Mouse (Mus musculus) heart, embryonic 14.5 days (tissue): ENCODE data around the gene LTO1. TPM values are rescaled to one million over a fixed set of nuclear protein-coding genes. Genes with fewer than 3 reads are reported as not detected.
A peak's percentile ranks its signal among the peaks of the same experiment; 100 is the strongest.

Source experiments
- ATAC-seq: fragments of 200-750 bp; cut with Nextera tagmentation; 2 replicates; pipeline ENCODE4 v1.8.0; 2017; ENCODE audit warnings: low read depth, moderate TSS enrichment; ENCODE audit not compliant: insufficient number of reproducible peaks, insufficient read depth, low FRiP score
- H3K27ac ChIP-seq, 2 experiments: fragments of 200-500 bp in 1 of 2; fragments of 300-500 bp in 1 of 2; sonication (generic) in 1 of 2; replicated peaks in 1 of 2; 2 replicates each; pipeline ENCODE4 v1.5.1; 2012 to 2014; ENCODE audit warnings: low read depth in 2 of 2, low read length in 2 of 2, control low read depth in 1 of 2, mild to moderate bottlenecking in 1 of 2, mixed read lengths in 1 of 2; ENCODE audit not compliant: control insufficient read depth in 1 of 2, insufficient read depth in 1 of 2
- H3K27me3 ChIP-seq: fragments of 300-500 bp; sonication (generic); 2 replicates; pipeline ENCODE4 v1.6.1; 2014; ENCODE audit warnings: mild to moderate bottlenecking, low read length, control low read depth; ENCODE audit not compliant: control insufficient read depth, insufficient read depth
- H3K36me3 ChIP-seq: fragments of 300-500 bp; sonication (generic); 2 replicates; pipeline ENCODE4 v1.6.1; 2014; ENCODE audit warnings: mild to moderate bottlenecking, control low read depth, low read length, mixed read lengths; ENCODE audit not compliant: control insufficient read depth, insufficient read depth
- H3K4me1 ChIP-seq, 2 experiments: fragments of 200-500 bp in 1 of 2; fragments of 300-500 bp in 1 of 2; sonication (generic) in 1 of 2; 2 replicates each; pipeline ENCODE4 v1.6.1; 2012 to 2014; ENCODE audit warnings: low read length in 2 of 2, control low read depth in 1 of 2, mixed read lengths in 1 of 2; ENCODE audit not compliant: control insufficient read depth in 2 of 2, insufficient read depth in 2 of 2
- H3K4me2 ChIP-seq: fragments of 300-500 bp; sonication (generic); 2 replicates; pipeline ENCODE4 v1.6.1; 2014; ENCODE audit warnings: mild to moderate bottlenecking, low read length
- H3K4me3 ChIP-seq, 2 experiments: fragments of 200-500 bp in 1 of 2; fragments of 300-500 bp in 1 of 2; sonication (generic) in 1 of 2; 2 replicates each; pipeline ENCODE4 v1.5.1; 2012 to 2014; ENCODE audit warnings: low read length in 2 of 2, mild to moderate bottlenecking in 2 of 2, control low read depth in 1 of 2, low read depth in 1 of 2, moderate library complexity in 1 of 2; ENCODE audit not compliant: control insufficient read depth in 1 of 2, insufficient read depth in 1 of 2
- H3K9ac ChIP-seq: fragments of 300-500 bp; sonication (generic); 2 replicates; pipeline ENCODE4 v1.6.1; 2014; ENCODE audit warnings: mild to moderate bottlenecking, low read length
- H3K9me3 ChIP-seq: fragments of 300-500 bp; sonication (generic); 2 replicates; pipeline ENCODE4 v1.6.1; 2016; ENCODE audit warnings: low read length, control low read depth; ENCODE audit not compliant: control insufficient read depth
- WGBS: fragments of 180-500 bp; shearing (Covaris S2); extraction: QIAGEN DNeasy Blood & Tissue Kit; methylation state at CpG from one replicate; pipeline ENCODE4 v1.1.7; 2014; 5-methylcytosine and 5-hydroxymethylcytosine counted together
- polyA plus RNA-seq: library from polyadenylated mRNA; unstranded; fragments of >200 nt; fragmentation: Nextera tagmentation; extraction: Ambion mirVana; gene quantifications from 2 replicates; pipeline ENCODE4 v1.2.1, GENCODE M21; 2014

The LTO1 gene
- 16.1 and 19.2 TPM in 2 replicates for polyA plus RNA-seq

DNA sequence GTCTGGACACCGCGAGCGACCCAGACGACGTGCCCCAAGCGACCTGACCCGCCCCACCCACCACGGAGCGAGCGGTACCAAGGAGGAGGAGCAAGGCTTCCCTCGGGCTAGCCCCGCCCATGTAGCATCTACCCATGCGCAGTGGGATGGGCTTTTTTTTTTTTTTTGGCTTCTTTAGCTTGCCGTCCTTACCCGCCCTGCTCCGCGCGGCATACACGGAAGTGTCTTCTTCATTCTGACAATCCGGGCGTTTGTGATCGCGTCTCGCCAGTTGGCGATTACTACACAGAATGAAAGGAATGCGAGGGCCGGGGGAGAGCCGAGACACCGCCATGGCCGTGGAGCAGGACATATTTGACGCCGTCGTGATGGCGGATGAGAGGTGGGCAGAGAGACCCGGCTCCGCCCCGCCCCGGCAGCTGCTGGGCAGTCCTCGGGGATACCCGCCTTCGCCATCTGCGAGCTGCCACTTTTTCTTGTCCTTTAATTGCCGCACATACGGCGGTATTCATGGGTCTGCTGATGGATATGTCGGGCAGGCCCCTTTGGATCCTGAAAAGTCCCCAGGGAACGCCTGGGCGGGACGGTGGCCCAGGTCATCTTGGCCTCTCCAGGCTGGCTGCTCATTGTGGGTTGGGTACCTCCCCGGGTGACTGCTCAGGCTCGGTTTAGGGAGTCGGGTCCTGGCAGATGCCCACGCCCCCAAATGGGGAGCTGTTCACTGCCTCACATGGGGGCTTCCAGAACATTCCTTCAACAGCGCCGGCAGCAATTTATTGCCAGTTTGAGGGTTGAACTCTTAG, at the start of gene LTO1:
Gene LTO1, plus strand, starts transcription at position 153 of the 803 bp plus-strand sequence.
- H3K4me1 ChIP-seq, result peaks cover 4 to 9% of the 10 kb centered on the region in 2 experiments; a peak in 3 of 4 replicates
- H3K36me3 ChIP-seq, result peaks cover 36% of the 10 kb centered on the region
- H3K4me2 ChIP-seq, result peak within 1 kb of the TSS; percentile 86
- H3K9me3 ChIP-seq, result no peaks in the 10 kb centered on the region
- under 1% methylated on average over 55 of the region's 55 CpGs for WGBS
- ATAC-seq, result peak; percentile 89
- no peaks in the 10 kb centered on the region for H3K27me3 ChIP-seq
- H3K27ac ChIP-seq, result peak within 1 kb of the TSS; percentile 68 to 75
- peak within 1 kb of the TSS; percentile 86 for H3K9ac ChIP-seq
- peak within 1 kb of the TSS; percentile 73 to 92 for H3K4me3 ChIP-seq

DNA sequence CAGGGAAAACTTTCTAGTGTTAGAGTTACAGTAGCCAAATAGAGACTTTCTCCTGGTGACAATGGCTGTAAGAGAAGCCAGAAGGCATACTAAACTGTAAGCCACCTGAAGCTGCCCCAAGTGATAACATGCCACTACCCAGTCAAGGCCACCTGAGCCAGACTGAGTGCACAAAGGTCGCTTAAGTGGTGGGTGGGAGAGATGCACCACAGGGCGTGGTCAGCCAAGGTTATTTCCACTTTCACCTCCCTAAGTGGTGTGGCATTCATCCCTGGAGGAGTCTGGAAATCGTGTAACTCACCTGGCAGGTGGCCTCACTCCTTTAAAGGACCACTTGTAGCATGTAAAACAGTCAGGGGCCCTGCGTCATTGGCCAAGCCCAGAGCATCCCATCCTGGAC, 47.7 kb upstream of the LTO1 start:
- ATAC-seq, result no peak
- no peak overlapping the region for H3K4me3 ChIP-seq
- H3K27ac ChIP-seq, result no peak overlapping the region
- no peak overlapping the region for H3K9ac ChIP-seq
- H3K36me3 ChIP-seq, result no peaks in the 10 kb centered on the region
- WGBS, result 57% methylated on average over 4 of the region's 4 CpGs
- H3K27me3 ChIP-seq, result peaks cover 52% of the 10 kb centered on the region
- no peak overlapping the region for H3K4me2 ChIP-seq
- no peaks in the 10 kb centered on the region for H3K4me1 ChIP-seq
- no peaks in the 10 kb centered on the region for H3K9me3 ChIP-seq

DNA sequence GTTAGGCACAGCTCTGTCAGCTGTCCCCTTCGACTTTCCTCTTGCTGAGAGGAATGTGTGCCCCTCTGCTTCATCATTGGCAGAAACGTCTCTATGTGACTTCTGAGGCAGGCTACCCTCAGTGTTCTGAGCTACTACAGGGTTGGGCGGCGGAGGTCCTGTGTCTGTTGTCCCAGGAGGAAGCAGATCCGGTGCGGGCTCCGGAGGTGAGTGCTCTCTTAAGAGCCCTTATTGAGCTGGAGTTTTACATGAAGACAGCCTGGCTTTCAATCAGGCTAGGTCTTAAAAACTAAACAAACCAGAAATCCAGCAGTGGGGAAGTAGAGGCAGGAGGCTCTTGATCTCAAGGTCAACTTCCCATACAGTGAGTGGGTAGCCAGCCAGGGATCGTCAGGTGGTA, 47.3 kb upstream of the LTO1 start:
- no peaks in the 10 kb centered on the region for H3K9me3 ChIP-seq
- no peak overlapping the region for H3K4me2 ChIP-seq
- H3K4me3 ChIP-seq, result no peak overlapping the region
- no peak overlapping the region for H3K27ac ChIP-seq
- no peak overlapping the region for H3K9ac ChIP-seq
- H3K36me3 ChIP-seq, result no peaks in the 10 kb centered on the region
- ATAC-seq, result no peak
- H3K27me3 ChIP-seq, result peaks cover 47% of the 10 kb centered on the region
- peaks cover 0 to under 1% of the 10 kb centered on the region in 2 experiments; a peak in 1 of 4 replicates for H3K4me1 ChIP-seq
- WGBS, result 65% methylated on average over 8 of the region's 8 CpGs

DNA sequence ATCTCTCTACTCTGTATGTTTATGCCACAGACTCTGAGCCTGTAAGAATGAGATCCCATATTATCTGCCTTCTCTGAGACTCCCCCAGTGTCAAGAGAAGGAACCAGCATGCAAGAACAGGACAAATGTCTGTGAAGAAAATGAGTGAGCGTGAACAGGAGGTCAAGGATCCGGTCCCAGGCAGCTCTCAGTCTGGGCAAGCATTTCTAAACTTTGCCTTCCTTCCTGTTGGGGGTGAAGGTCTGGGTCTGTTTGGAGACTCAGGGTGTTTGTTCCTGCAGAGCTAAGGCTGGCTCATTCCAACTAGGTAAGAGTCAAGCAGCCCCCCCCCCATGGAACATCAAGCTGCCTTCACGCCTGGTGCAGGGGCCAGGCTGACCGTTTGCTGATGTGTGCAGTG, 42.5 kb upstream of the LTO1 start:
- H3K4me1 ChIP-seq, result peaks cover 6 to 7% of the 10 kb centered on the region in 2 experiments; a peak in 3 of 4 replicates
- ATAC-seq, result no peak
- 56% methylated on average over 4 of the region's 4 CpGs for WGBS
- no peak overlapping the region for H3K4me3 ChIP-seq
- H3K9me3 ChIP-seq, result no peaks in the 10 kb centered on the region
- no peaks in the 10 kb centered on the region for H3K36me3 ChIP-seq
- H3K9ac ChIP-seq, result no peak overlapping the region
- H3K4me2 ChIP-seq, result no peak overlapping the region
- H3K27ac ChIP-seq, result no peak overlapping the region
- H3K27me3 ChIP-seq, result peaks cover 2% of the 10 kb centered on the region

DNA sequence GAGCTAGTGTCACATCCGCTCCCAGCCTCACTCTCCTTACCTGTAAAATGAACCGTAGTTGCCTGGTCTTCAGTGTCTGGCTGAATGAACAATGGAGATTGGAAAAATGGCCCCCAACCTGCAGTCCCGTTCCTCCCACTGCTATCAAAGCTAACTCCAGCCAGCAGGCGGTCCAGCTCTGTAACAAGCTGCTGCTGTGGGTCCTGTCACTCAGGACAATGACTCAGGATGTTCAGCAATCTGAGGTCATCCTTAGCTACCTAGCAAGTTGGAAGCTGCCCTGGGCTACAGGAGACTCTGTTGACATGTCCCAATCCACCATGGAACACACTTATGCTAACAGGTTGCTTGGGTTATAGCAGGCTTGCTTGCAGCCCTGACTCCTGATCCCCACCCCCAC, 41.7 kb upstream of the LTO1 start:
- WGBS, result 70% methylated on average over 4 of the region's 4 CpGs
- Histone ChIP-seq H3K9me3 (no peaks in the 10 kb centered on the region), H3K4me2 (no peak overlapping the region), H3K4me3 (no peak overlapping the region), H3K36me3 (no peaks in the 10 kb centered on the region), H3K27ac (no peak overlapping the region), H3K9ac (no peak overlapping the region), H3K4me1 (peaks cover 6 to 7% of the 10 kb centered on the region in 2 experiments; a peak in 3 of 4 replicates), H3K27me3 (no peaks in the 10 kb centered on the region; the same call in 1 of the 2 replicates)
- no peak for ATAC-seq

DNA sequence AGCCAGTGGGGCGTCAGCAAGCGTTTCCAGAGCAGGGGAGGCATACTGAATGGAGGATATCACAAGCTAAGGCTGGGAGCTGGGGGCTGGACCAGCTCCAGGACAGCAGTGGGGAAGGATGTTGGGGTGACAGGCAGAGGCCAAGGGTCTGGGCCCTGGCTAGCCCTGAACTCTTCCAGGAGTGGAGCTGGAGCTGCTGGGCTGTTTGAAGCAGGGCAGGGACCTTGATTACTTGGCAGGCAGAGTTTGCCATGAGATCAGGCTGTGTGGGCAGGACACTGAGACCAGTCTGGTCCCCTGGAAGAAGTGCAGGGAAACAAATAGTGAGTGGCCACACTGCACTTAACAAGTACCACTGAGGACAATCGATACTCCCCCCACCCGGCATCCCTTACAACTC, 40.7 kb upstream of the LTO1 start:
- WGBS, result 77% methylated on average over 4 of the region's 4 CpGs
- H3K9ac ChIP-seq, result no peak overlapping the region; the same call in 1 of the 2 replicates
- no peak overlapping the region for H3K27ac ChIP-seq
- no peak overlapping the region for H3K4me2 ChIP-seq
- ATAC-seq, result no peak
- H3K9me3 ChIP-seq, result no peaks in the 10 kb centered on the region
- H3K4me1 ChIP-seq, result peaks cover 6 to 7% of the 10 kb centered on the region in 2 experiments; a peak in 3 of 4 replicates
- H3K36me3 ChIP-seq, result no peaks in the 10 kb centered on the region
- H3K27me3 ChIP-seq, result no peaks in the 10 kb centered on the region
- H3K4me3 ChIP-seq, result no peak overlapping the region

DNA sequence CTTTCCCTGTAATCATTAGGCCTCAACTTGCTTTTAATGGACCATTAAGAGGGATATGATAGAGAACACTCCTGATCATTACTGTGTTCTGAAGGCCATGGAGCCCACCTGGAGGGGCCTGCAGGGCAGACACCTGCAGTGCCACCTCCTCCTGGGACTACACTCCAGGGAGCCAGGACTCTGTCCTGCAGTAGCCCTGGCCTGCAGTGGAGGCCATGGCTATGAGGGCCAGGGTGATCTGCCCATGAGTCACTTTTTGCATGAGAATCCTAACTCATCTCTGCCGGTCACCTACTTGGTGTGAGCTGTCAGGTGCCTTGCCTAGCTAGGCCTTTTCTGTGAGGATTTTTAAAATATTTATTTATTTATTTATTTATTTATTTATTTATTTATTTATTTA, 36.5 kb upstream of the LTO1 start:
- no peak overlapping the region for H3K4me3 ChIP-seq
- no peak overlapping the region for H3K4me2 ChIP-seq
- WGBS, result 100% methylated on average over 1 of the region's 1 CpGs
- no peak overlapping the region for H3K9ac ChIP-seq
- no peak for ATAC-seq
- no peaks in the 10 kb centered on the region for H3K36me3 ChIP-seq
- no peaks in the 10 kb centered on the region for H3K27me3 ChIP-seq
- H3K27ac ChIP-seq, result no peak overlapping the region
- H3K9me3 ChIP-seq, result no peaks in the 10 kb centered on the region
- H3K4me1 ChIP-seq, result peaks cover 3 to 9% of the 10 kb centered on the region in 2 experiments; a peak in 3 of 4 replicates
